Mouse (Mus musculus): ENCODE data around the gene Dapp1. TPM values are rescaled to one million over a fixed set of nuclear protein-coding genes. Genes with fewer than 3 reads are reported as not detected.

Gene Dapp1
- 4.1 and 5.3 TPM in 2 replicates for polyA plus RNA-seq (2021; fragmentation: Nextera tagmentation)
- long read RNA-seq, experiment 1, transcript Dapp1-201 (9 exons, 3,083 nt) = major isoform, 8 of 11 reads
- long read RNA-seq, experiment 1, partial matches to known transcripts = 1 of 11 reads
- long read RNA-seq, experiment 1, other reads (novel, unspliced or antisense) = 1 of 11 reads
- long read RNA-seq, experiment 2, transcript Dapp1-201 (9 exons, 3,083 nt) = major isoform, 25 of 26 reads
- long read RNA-seq, experiment 2, partial matches to known transcripts = 0 of 26 reads
- long read RNA-seq, experiment 2, other reads (novel, unspliced or antisense) = 1 of 26 reads

DNA sequence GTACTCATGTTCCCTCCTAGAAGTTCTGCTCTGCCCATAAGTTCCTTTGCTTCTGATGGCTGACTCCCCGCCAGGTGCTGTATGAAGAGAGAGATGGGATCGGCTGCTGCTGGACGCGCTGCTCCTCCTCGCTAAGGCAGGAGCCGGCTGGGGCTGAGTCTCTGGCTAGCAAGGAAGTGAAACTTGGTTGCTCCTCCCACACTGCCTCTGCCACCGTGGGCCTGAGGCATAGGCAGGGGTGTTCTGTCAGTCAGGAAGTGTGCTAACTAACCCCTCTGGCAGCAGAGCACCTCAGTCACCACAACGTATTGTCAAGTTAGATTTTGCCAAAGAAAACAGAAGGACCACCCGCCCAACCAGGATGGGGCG lies at the start of gene Dapp1:
Gene Dapp1 (minus strand): TSS at position 164 of the 369 bp plus-strand sequence.

DNA sequence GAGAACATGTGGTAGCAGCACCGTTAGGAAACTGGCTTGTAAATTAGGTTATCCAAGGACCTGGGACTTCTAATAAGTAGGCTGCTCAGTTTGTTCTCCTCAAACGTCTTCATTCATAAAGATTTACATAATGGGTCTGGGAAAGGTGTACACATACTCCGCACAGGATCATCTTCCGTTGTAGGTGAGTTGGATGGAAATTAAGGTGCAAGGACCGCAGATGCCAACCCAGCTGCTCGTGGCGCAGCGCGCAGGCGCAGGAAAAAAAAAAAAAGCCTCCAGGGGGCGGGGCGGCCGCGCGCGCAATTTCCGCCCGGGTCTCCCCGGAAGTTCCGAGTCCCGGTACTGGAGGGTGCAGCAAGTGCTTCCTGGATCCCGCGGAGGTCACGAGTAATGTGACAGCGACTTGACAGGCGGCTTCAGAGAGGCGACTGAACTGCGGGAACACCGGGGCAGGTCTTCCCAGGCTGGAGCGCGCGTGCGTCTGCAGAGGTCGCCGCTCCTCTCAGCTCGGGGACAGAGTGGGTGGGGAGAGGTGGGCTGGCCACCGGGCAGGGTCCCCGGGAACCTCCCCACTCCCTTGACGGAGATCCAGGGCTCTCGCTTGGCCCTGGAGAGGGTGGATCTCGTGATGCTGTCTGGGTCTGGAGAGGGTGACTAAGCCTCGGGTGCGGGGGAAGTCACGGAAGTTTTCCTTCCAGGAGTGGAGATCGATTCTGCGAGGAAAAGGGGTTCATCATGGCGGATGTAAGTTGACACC lies 63.0 kb downstream of the Dapp1 start, which contains the start of gene Lamtor3:
Gene Lamtor3 (plus strand): TSS at position 335 of the 760 bp plus-strand sequence.

Other genes with a start within 250 kb of the Dapp1 start
- gene H2afz, start 117.1 kb downstream of the Dapp1 start, polyA plus RNA-seq (2021; fragmentation: Nextera tagmentation) = 697 and 714 TPM in 2 replicates
- gene Dnajb14, start 113.9 kb downstream of the Dapp1 start, polyA plus RNA-seq (2021; fragmentation: Nextera tagmentation) = 11.4 and 13.9 TPM in 2 replicates
- 107 and 110 TPM in 2 replicates for gene Lamtor3, start 63.0 kb downstream of the Dapp1 start, polyA plus RNA-seq (2021; fragmentation: Nextera tagmentation)
- gene 1110002E22Rik, start 83.5 kb upstream of the Dapp1 start, polyA plus RNA-seq (2021; fragmentation: Nextera tagmentation) = 0.18 and 0.20 TPM in 2 replicates
- 0.09 and 0.14 TPM in 2 replicates for gene Gm5105, start 85.8 kb upstream of the Dapp1 start, polyA plus RNA-seq (2021; fragmentation: Nextera tagmentation)
- gene Trmt10a, start 161.9 kb upstream of the Dapp1 start, polyA plus RNA-seq (2021; fragmentation: Nextera tagmentation) = 7.9 and 9.4 TPM in 2 replicates
- gene Mttp, start 163.4 kb upstream of the Dapp1 start, polyA plus RNA-seq (2021; fragmentation: Nextera tagmentation) = 4.2 and 5.4 TPM in 2 replicates
- not detected in 2 replicates for gene 4930579F01Rik, start 212.3 kb upstream of the Dapp1 start, polyA plus RNA-seq (2021; fragmentation: Nextera tagmentation)
- gene Adh7, start 236.2 kb upstream of the Dapp1 start, polyA plus RNA-seq (2021; fragmentation: Nextera tagmentation) = 0.04 TPM in 1 of 2 replicates, not detected in the other

All from layer of hippocampus, adult 6 months (tissue).